Mouse (Mus musculus): ENCODE measurements around the gene Gm10644. TPM values are rescaled to one million over a fixed set of nuclear protein-coding genes. Genes with fewer than 3 reads are reported as not detected.

Gm10644 gene
- polyA plus RNA-seq, 1 experiment, result 0.56 TPM

DNA sequence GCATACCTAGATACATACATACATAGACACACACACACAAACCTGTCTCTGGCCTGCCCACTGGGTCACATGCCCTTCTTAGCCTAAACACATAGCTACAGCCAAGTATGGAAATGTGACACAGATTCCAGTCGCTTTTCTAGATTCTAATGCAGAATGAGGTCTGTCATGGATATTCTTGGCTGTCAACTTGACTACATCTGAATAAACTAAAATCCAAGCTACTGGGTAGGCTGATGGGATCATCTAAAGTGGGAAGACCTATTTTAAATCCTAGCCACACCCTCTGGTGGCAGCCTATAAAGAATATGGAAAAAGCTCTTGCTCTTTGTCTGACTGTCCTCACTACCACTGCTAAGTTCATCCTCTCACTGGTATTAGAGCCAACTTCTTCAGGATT lies 12.6 kb downstream of the Gm10644 start:
- TF ChIP-seq CTCF (IDR thresholded peaks at IDR 0.05; ENCODE audit: borderline replicate concordance, insufficient read depth, low read depth, low read length), result no peak
- TF ChIP-seq POLR2A (IDR thresholded peaks at IDR 0.05; ENCODE audit: borderline replicate concordance, insufficient read depth, low read length), result no peak
- Histone ChIP-seq H3K4me1 (ENCODE audit: control insufficient read depth, insufficient read depth, low read length) (no peaks in the 10 kb centered on the region), H3K27ac (ENCODE audit: insufficient read depth, low read length) (no peak overlapping the region), H3K4me3 (replicated peaks; ENCODE audit: insufficient read depth, low read depth, low read length) (no peak overlapping the region), H3K27me3 (ENCODE audit: control insufficient read depth, insufficient read depth, low read length) (no peaks in the 10 kb centered on the region)
- 47% methylated on average over 1 of the region's 1 CpGs for WGBS
- DNase-seq, result no peak

DNA sequence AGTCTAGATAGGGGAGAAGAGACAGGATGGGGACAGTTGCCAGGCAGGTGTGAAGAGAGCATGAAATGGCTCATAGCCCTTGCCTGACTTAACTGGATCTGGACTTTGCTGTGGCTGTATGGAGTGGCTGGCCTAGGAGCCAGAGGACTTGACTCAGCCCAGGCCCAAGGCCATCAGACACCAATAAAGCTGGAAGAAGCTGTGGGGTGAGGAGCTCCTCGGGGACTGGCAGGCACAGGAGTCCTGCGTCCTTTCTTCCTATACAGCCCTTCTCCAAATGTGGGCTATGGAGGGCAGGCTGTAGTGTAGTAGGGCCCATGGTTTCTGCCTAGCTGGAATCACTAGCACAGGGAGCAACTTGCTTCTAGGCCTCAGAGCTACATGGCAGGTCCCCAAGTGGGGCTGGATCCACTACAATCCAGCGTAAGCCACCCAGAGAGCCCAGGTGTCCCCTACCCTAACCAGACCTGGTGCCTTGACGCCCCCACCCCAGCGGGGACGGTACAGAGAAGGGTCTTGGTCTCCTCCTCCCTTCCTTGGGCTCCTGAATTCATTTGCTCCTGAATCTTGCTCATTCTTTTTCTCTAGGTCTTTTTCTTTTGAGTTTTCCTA lies 13.8 kb downstream of the Gm10644 start:
- H3K4me3 ChIP-seq (replicated peaks; ENCODE audit: insufficient read depth, low read depth, low read length), result no peak overlapping the region
- no peaks in the 10 kb centered on the region for H3K27me3 ChIP-seq (ENCODE audit: control insufficient read depth, insufficient read depth, low read length)
- WGBS, result 73% methylated on average over 6 of the region's 6 CpGs
- TF ChIP-seq CTCF (IDR thresholded peaks at IDR 0.05; ENCODE audit: borderline replicate concordance, insufficient read depth, low read depth, low read length), result no peak
- 0 out of 2 replicates have a peak, but pooled peaks have one; percentile 5 for TF ChIP-seq POLR2A (IDR thresholded peaks at IDR 0.05; ENCODE audit: borderline replicate concordance, insufficient read depth, low read length)
- H3K27ac ChIP-seq (ENCODE audit: insufficient read depth, low read length), result no peak overlapping the region
- peak in 1 of 2 experiments; percentile 18 for DNase-seq
- H3K4me1 ChIP-seq (ENCODE audit: control insufficient read depth, insufficient read depth, low read length), result no peaks in the 10 kb centered on the region

GRCm38 (mm10) chr8:83938330-83938729 lies 16.7 kb downstream of the Gm10644 start:
- no peak overlapping the region for H3K4me3 ChIP-seq (replicated peaks; ENCODE audit: insufficient read depth, low read depth, low read length)
- no peaks in the 10 kb centered on the region for H3K27me3 ChIP-seq (ENCODE audit: control insufficient read depth, insufficient read depth, low read length)
- no peaks in the 10 kb centered on the region for H3K4me1 ChIP-seq (ENCODE audit: control insufficient read depth, insufficient read depth, low read length)
- 89% methylated on average over 15 of the region's 15 CpGs for whole genome bisulfite sequencing
- DNase-seq, result peak in 1 of 2 experiments; percentile 18
- no peak overlapping the region for H3K27ac ChIP-seq (ENCODE audit: insufficient read depth, low read length)
- TF ChIP-seq CTCF (IDR thresholded peaks at IDR 0.05; ENCODE audit: borderline replicate concordance, insufficient read depth, low read depth, low read length) (no peak), POLR2A (IDR thresholded peaks at IDR 0.05; ENCODE audit: borderline replicate concordance, insufficient read depth, low read length) (no peak)

DNA sequence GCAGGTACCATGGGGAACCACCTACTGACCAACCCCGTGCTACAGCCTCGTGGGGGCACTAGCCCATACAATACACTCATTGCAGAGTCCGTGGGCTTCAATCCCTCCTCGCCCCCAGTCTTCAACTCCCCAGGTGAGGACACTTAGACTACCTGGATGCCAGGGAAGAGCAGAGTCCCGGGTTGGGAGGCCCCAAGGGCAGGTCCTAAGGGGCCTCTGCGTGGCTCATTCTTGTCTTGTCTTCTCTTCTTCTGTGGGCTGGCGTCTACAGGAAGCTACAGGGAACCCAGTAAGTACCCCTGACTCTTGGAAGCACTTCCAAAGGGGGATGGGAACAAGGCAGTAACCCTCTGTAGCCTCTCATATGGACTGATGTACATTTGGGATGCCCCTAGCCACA lies 17.4 kb downstream of the Gm10644 start:
- 84% methylated on average over 7 of the region's 7 CpGs for WGBS
- no peak for DNase-seq
- H3K27me3 ChIP-seq (ENCODE audit: control insufficient read depth, insufficient read depth, low read length), result no peaks in the 10 kb centered on the region
- no peak overlapping the region for H3K27ac ChIP-seq (ENCODE audit: insufficient read depth, low read length)
- H3K4me3 ChIP-seq (replicated peaks; ENCODE audit: insufficient read depth, low read depth, low read length), result no peak overlapping the region
- H3K4me1 ChIP-seq (ENCODE audit: control insufficient read depth, insufficient read depth, low read length), result no peaks in the 10 kb centered on the region
- no peak for TF ChIP-seq POLR2A (IDR thresholded peaks at IDR 0.05; ENCODE audit: borderline replicate concordance, insufficient read depth, low read length)
- no peak for TF ChIP-seq CTCF (IDR thresholded peaks at IDR 0.05; ENCODE audit: borderline replicate concordance, insufficient read depth, low read depth, low read length)

DNA sequence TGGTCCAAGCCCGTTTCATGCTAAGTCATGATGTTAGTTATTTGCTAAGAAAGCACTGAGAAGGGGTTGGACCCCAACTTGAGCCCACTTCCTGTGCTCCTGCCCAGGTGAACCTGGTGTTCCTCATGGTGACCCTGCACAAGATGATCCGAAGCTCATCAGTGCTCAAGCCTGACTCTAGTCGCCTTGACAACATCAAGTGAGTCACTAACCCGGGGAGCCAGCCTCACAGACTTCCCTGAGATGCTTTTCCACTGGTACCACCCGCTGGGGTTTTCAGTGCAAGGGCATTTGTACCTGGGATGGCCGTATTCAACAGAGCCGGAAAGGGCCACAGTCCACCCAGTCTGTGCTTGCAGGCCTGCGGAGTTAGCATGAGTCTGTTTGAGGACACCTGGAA lies 19.6 kb downstream of the Gm10644 start:
- H3K4me3 ChIP-seq (replicated peaks; ENCODE audit: insufficient read depth, low read depth, low read length), result no peak overlapping the region
- DNase-seq, result no peak
- H3K27ac ChIP-seq (ENCODE audit: insufficient read depth, low read length), result no peak overlapping the region
- TF ChIP-seq CTCF (IDR thresholded peaks at IDR 0.05; ENCODE audit: borderline replicate concordance, insufficient read depth, low read depth, low read length), result no peak
- no peak for TF ChIP-seq POLR2A (IDR thresholded peaks at IDR 0.05; ENCODE audit: borderline replicate concordance, insufficient read depth, low read length)
- H3K27me3 ChIP-seq (ENCODE audit: control insufficient read depth, insufficient read depth, low read length), result no peaks in the 10 kb centered on the region
- WGBS, result 87% methylated on average over 8 of the region's 8 CpGs
- no peaks in the 10 kb centered on the region for H3K4me1 ChIP-seq (ENCODE audit: control insufficient read depth, insufficient read depth, low read length)

- Histone ChIP-seq H3K27me3 (ENCODE audit: control insufficient read depth, insufficient read depth, low read length) (no peaks in the 10 kb centered on the region), H3K4me1 (ENCODE audit: control insufficient read depth, insufficient read depth, low read length) (no peaks in the 10 kb centered on the region), H3K27ac (ENCODE audit: insufficient read depth, low read length) (no peak overlapping the region), H3K4me3 (replicated peaks; ENCODE audit: insufficient read depth, low read depth, low read length) (no peak overlapping the region)
- TF ChIP-seq POLR2A (IDR thresholded peaks at IDR 0.05; ENCODE audit: borderline replicate concordance, insufficient read depth, low read length) (no peak), CTCF (IDR thresholded peaks at IDR 0.05; ENCODE audit: borderline replicate concordance, insufficient read depth, low read depth, low read length) (no peak)
- no peak for DNase-seq
- WGBS, result 75% methylated on average over 2 of the region's 2 CpGs
These were observed 20.0 kb downstream of the Gm10644 start for GRCm38 (mm10) chr8:83934994-83935393.

DNA sequence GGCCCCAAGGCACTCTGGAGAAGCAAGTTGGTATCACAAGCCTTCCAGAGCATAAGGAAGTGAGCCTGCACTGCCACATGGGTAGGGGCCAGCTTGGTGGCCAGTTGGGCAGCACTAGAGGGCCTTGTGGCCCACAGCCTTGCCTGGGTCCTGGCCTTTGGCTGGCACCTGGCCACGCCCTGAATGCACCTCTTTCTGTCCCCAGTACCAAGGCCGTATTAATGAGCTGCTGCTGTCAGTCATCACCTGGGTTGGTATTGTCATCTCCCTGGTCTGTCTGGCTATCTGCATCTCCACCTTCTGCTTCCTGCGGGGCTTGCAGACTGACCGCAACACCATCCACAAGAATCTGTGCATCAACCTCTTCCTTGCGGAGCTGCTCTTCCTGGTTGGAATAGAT lies 20.8 kb downstream of the Gm10644 start:
- TF ChIP-seq POLR2A (IDR thresholded peaks at IDR 0.05; ENCODE audit: borderline replicate concordance, insufficient read depth, low read length), result no peak
- TF ChIP-seq CTCF (IDR thresholded peaks at IDR 0.05; ENCODE audit: borderline replicate concordance, insufficient read depth, low read depth, low read length), result no peak
- no peak overlapping the region for H3K4me3 ChIP-seq (replicated peaks; ENCODE audit: insufficient read depth, low read depth, low read length)
- WGBS, result 69% methylated on average over 5 of the region's 5 CpGs
- H3K27me3 ChIP-seq (ENCODE audit: control insufficient read depth, insufficient read depth, low read length), result no peaks in the 10 kb centered on the region
- H3K27ac ChIP-seq (ENCODE audit: insufficient read depth, low read length), result no peak overlapping the region
- DNase-seq, result peak in 1 of 2 experiments; percentile 13
- no peaks in the 10 kb centered on the region for H3K4me1 ChIP-seq (ENCODE audit: control insufficient read depth, insufficient read depth, low read length)

GRCm38 (mm10) chr8:83926266-83926665 lies 28.7 kb downstream of the Gm10644 start:
- 62% methylated on average over 7 of the region's 7 CpGs for WGBS

More at GRCm38 (mm10) chr8:83926266-83926665, 28.7 kb downstream of the Gm10644 start:
- no peak for DNase-seq
- Histone ChIP-seq H3K4me3 (replicated peaks; ENCODE audit: insufficient read depth, low read depth, low read length) (no peak overlapping the region), H3K4me1 (ENCODE audit: control insufficient read depth, insufficient read depth, low read length) (no peaks in the 10 kb centered on the region), H3K27me3 (ENCODE audit: control insufficient read depth, insufficient read depth, low read length) (no peaks in the 10 kb centered on the region), H3K27ac (ENCODE audit: insufficient read depth, low read length) (no peak overlapping the region)
- TF ChIP-seq POLR2A (IDR thresholded peaks at IDR 0.05; ENCODE audit: borderline replicate concordance, insufficient read depth, low read length) (no peak), CTCF (IDR thresholded peaks at IDR 0.05; ENCODE audit: borderline replicate concordance, insufficient read depth, low read depth, low read length) (no peak)
